Mouse (Mus musculus) urinary bladder, postnatal 36 days (tissue): ENCODE data around the gene Plin1.

Experiments
- DNase-seq, 2 experiments: peaks; one replicate each; pipeline ENCODE4 v3.0.0; 2022; ENCODE audit warnings: low spot score in 2 of 2, mixed read lengths in 1 of 2

Plin1 gene

GRCm38 (mm10) chr7:79732622-79733021 lies at the start of gene Plin1:
Gene Plin1 (minus strand): TSS chr7:79732903.
- DNase-seq = peak in 1 of 2 experiments; percentile 46

GRCm38 (mm10) chr7:79782516-79782855 lies 49.8 kb upstream of the Plin1 start:
- no peak for DNase-seq

- no peak for DNase-seq
Measured at GRCm38 (mm10) chr7:79781826-79782515, 49.3 kb upstream of the Plin1 start.

- DNase-seq = peak; percentile 59 to 75
Measured at GRCm38 (mm10) chr7:79780647-79781626, 48.2 kb upstream of the Plin1 start.

- no peak for DNase-seq
Measured at GRCm38 (mm10) chr7:79771561-79772512, 39.1 kb upstream of the Plin1 start.

- no peak for DNase-seq
Measured at GRCm38 (mm10) chr7:79769664-79770063, 37.0 kb upstream of the Plin1 start.

- no peak for DNase-seq
Measured at GRCm38 (mm10) chr7:79765991-79766390, 33.3 kb upstream of the Plin1 start.

- DNase-seq = no peak
Measured at GRCm38 (mm10) chr7:79762106-79762505, 29.4 kb upstream of the Plin1 start.

GRCm38 (mm10) chr7:79761124-79761876 lies 28.6 kb upstream of the Plin1 start:
- DNase-seq = no peak

GRCm38 (mm10) chr7:79759766-79760165 lies 27.1 kb upstream of the Plin1 start:
- DNase-seq = no peak

- peak in 1 of 2 experiments; percentile 58 for DNase-seq
Measured at GRCm38 (mm10) chr7:79758176-79758575, 25.5 kb upstream of the Plin1 start.

GRCm38 (mm10) chr7:79756334-79756733 lies 23.6 kb upstream of the Plin1 start:
- DNase-seq = no peak

GRCm38 (mm10) chr7:79749511-79749910 lies 16.8 kb upstream of the Plin1 start:
- no peak for DNase-seq

GRCm38 (mm10) chr7:79747659-79748058 lies 15.0 kb upstream of the Plin1 start:
- no peak for DNase-seq

- DNase-seq = no peak
Measured at GRCm38 (mm10) chr7:79744585-79744984, 11.9 kb upstream of the Plin1 start.

- no peak for DNase-seq
Measured at GRCm38 (mm10) chr7:79744051-79744450, 11.3 kb upstream of the Plin1 start.

GRCm38 (mm10) chr7:79742659-79743536 lies 10.2 kb upstream of the Plin1 start, which contains the start of the genes Pex11a and Wdr93:
Gene Pex11a (minus strand): TSS chr7:79743131.
Gene Wdr93 (plus strand): TSS chr7:79743163.
- peak; percentile 63 to 82 for DNase-seq

- no peak for DNase-seq
Measured at GRCm38 (mm10) chr7:79742277-79742658, 9.6 kb upstream of the Plin1 start.

GRCm38 (mm10) chr7:79740279-79740678 lies 7.6 kb upstream of the Plin1 start:
- DNase-seq = no peak

GRCm38 (mm10) chr7:79738913-79739312 lies 6.2 kb upstream of the Plin1 start:
- DNase-seq = no peak
